Mouse (Mus musculus) kidney, postnatal 4 days (tissue): Measurements from ENCODE around the gene Tbc1d8.

Source experiments
- DNase-seq, 2 experiments: peaks; one replicate each; pipeline ENCODE4 v3.0.0; 2021; ENCODE audit warnings: mixed read lengths in 2 of 2

The Tbc1d8 gene

DNA sequence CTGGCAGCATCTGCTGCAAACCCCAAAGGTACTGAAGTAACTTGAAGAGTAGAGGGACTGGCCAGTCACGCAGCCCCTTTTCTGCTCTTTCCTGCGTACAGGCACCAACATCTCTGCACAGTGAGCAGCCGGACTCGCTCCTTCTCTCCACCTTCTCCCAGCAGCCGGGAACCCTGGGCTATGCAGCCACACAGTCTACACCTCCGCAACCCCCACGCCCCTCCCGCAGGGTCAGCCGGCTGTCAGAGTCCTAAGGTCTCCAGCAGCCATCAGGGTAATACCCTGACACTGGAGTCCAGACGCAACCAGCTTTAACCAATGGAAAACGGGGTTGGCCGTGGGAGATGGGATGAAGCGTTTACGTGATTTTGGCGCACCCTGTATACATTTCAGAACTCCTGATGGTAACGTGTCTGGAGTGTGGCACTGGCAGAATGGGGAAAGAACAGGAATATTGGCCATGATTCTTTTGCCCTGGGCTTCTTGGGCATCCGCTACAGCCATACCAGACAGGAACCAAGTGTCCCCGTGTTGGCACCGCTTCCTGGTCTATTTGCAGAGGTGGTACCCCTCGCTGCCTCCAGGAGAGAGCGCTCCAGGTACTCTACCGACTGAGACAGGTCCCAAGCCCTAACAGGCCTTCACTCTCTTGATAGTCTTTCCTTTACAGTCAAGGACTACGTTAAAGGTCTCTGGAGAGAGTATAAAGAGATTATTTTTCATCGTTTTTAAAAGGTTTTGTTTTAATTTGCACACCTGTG is 116.6 kb downstream of the Tbc1d8 start:
- peak; percentile 43 to 63 for DNase-seq

DNA sequence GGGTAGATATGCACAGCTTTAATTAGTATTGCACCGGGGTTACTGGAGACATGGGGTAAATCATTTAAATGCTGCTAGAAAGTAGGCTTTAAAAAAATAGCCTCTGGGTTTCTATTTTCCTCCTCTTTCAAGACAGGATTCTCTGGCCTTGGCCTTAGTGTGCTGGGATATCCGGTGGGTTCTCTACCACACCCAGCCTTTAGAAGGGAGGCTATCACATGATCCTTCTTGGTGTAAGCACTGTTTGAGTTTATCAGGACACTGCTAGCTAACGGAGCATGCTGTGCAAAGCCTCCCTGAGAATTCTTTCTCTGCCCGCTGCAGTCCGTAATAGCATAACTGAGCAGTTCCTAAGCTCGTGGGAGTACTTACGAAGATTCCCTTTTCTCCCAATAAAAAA is 129.1 kb downstream of the Tbc1d8 start:
- no peak for DNase-seq

DNA sequence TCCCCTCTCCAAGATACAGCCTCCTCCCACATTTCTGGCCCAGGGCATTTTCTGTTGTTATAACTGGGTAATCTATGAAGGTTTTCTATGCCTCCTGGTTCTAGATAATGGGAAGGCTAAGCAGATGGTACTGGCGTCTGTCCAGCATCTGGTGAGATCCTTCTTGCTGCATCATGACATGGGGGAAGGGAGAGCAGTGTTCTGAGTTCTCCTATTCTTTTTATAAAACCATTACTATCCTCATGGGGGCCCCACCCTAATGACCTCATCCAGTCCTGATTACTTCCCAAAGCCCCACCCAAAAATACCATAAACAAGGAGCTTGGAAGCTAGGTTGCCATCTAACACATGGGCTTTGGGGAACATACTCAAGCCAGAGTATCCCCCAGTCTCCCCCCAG is 129.6 kb downstream of the Tbc1d8 start:
- no peak for DNase-seq

DNA sequence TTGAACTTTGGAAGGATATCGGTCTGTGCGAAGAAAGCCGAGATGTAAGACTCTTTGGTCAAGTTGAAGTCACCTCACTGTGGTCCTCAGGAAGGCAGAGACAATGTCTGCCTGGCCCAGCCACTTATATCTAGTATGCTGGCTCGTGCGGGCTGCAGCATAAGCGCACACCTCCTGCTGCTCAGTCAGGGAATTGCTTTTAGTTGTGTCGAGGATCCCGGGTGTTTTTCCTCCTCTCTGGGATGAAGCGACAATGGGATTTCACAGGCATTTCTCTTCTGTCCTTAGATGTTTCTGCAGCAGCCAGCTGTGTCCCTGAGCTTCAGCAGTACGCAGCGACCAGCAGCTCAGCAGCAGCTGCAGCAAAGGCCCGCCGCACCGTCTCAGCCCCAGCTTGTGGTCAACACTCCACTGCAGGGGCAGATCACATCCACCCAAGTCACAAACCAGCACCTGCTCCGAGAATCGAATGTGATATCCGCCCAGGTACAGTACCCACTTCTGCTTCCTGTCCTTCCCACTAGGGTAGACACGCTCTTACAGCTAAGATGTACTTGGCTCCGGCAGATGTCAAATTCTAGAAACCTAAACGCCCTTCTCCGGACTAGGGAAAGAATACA is 133.5 kb downstream of the Tbc1d8 start:
- DNase-seq, result peak; percentile 34 to 51

DNA sequence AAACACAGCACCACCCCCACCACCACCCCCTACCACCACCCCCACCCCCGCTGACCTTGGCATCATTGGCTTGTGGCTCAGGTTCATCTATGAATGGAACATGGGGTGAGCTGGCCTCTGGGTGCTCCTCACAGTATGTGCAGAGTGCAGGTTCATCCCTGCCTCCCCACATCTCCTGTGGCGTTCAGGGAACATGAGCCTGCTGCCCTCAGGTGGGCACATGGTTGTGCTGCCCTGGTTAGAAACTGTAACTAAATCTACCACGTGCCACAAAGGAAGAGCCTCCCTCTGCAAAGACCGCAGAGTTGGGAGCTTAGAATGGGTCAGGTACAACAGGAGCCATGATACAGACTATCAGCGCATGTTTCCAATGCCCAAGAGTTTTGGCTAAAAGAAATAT is 135.3 kb downstream of the Tbc1d8 start:
- no peak for DNase-seq

DNA sequence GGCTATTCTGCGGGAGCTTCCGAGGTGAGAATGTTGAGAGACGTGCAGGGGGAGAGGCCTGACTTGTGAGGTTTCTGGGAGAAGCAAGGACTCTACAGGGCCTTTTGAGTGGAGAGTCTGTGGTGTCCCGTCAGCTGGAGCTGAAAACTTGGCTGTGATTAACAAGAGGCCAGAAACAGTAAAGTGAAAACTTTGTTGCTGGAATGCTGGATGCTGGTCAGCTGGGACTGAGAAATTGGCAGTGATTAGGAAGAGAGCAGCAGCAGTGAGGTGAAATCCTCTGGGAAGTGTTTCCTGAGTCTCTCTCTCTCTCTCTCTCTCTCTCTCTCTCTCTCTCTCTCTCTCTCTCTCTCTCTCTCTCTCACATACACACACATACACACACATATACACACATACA is 136.7 kb downstream of the Tbc1d8 start:
- no peak for DNase-seq

DNA sequence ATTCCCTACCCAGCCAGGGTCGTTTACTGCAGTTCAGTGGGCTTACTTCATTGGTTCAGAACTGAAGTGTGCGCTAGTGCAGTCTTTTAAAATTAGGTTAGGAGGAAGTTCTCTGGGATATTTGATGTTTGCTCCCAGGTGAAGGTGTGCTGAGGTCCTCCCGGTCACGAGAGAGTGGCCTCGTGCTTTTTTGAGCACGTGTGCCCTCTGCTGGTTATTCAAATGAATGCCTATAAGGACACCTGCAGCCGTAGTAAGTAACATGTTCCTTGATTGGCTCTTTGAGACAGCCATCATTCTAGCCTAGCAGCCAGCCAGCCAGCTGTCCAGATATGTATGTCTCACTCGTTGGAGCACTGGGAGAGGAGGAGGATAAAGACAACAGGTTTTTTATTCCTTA is 137.9 kb downstream of the Tbc1d8 start:
- peak; percentile 52 to 66 for DNase-seq

DNA sequence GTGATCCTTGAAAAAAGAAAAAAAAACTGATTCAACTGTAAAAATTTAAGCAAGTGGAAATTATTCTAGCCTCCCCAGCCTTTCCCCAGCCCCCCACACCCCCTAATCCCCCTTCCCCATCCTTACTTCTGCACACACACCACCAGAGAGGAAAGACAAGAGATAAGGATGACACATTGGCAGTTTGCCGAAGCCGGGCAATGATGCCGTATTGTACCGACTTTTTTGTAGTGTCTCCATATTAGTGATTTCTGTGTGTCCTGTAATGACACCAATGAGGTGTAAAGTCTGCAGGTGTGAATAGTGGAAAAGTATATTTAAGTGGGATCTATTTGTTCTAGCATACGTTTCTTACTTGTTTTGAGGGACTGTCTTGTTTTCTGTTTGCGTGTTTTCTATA is 138.4 kb downstream of the Tbc1d8 start:
- no peak for DNase-seq

DNA sequence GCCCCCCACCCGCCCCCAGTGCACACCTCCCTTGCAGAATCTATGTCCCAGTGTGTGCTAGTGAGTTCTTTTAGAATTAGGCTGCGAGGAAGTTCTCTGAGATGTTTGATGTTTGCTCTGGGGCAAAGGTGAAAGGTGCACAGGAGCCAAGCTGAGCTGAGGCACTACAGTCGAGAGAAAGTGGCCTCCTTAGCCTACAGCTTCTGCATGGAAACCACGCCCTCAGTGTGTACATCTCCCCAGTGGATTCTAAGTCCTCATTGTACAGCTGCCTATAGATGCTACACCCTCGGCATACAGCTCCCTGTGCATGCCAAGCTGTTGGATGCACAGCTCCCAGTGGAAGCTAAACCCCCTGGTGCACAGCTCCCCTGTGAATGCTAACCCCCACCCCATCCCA is 139.1 kb downstream of the Tbc1d8 start:
- DNase-seq, result no peak

DNA sequence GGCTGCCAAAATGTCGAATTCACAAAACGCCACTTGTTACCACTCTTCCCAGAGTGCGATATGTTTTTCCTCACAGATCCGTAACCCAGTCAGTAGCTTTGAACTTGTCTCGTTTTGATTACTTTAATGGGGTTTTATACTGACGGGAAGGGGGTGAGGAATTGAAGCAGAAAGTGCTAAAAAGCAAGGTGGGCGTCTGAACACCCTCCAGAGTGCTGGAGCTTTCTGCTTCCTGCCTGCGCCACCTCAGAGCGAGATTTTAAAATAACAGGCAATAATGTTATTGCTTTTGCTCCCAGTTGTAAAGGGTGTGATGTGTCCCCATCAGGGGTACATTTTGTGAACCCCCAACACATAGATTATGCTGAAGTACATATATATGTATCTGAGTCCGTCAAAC is 139.7 kb downstream of the Tbc1d8 start:
- no peak for DNase-seq

DNA sequence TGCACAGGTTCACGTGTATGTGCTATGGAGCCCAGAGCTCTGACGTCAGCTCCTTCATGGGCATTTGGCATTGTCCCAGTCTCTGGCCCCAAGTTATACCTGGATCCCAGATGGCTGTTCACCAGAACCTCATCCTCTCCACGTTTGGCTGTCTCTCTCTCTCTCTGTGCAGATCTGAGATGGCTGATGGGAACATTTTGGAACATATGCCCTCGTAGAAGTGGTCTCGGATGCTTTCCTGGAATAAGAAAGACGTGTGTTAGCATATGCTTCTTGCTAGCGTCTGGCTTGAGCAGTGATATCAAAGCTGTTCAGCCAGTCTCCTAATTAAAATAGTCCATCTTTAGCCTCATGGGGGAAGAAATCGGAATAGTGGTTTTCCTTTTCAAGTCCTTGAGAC is 141.8 kb downstream of the Tbc1d8 start:
- no peak for DNase-seq

DNA sequence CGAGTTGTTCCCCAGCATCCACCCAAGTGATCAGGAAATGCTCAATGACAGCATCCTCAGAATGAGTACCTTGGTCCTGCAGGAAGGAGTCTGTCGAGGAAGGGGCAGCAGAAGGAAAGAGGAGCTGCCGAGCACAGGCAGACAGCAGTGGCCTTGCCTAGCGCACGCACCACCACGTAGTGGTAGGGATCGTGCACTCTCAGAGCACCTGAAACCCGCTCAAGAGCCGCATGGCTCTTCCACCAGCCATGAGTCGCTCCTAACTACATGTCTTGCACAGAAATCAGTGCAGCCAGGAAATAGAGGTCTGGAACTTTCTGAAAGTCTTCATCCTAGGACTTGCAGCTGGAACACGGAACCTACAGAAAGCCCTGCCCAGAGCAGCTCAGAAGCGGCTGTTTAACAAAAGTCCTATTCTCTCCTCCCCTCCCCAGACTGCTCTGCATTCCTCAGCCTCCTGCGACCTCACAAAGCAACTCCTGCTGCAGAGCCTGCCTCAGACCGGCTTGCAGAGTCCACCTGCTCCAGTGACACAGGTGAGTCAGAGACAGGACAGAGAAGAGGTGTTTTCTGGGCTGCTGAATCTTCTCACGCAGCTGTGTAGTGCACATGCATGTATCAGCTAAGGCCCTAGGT is 142.9 kb downstream of the Tbc1d8 start:
- DNase-seq, result peak in 1 of 2 experiments; percentile 11

DNA sequence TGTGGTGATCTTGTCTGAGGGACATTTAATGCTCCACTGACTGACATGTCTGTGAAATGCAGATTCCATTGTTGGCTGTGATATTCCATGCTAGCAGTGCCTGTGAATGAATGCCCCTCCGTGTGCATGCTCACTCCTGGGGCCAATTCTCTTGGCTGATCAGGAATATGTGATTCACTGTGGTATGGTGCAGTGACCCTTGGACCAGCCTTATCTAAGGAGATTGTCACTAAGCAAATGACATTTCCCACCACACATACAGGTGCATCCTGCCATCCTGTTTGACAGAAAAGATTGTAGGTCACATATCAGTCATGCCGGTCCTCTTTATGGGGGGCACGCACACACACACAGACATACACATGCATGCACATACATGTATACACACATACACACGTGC is 146.1 kb downstream of the Tbc1d8 start:
- DNase-seq, result no peak

DNA sequence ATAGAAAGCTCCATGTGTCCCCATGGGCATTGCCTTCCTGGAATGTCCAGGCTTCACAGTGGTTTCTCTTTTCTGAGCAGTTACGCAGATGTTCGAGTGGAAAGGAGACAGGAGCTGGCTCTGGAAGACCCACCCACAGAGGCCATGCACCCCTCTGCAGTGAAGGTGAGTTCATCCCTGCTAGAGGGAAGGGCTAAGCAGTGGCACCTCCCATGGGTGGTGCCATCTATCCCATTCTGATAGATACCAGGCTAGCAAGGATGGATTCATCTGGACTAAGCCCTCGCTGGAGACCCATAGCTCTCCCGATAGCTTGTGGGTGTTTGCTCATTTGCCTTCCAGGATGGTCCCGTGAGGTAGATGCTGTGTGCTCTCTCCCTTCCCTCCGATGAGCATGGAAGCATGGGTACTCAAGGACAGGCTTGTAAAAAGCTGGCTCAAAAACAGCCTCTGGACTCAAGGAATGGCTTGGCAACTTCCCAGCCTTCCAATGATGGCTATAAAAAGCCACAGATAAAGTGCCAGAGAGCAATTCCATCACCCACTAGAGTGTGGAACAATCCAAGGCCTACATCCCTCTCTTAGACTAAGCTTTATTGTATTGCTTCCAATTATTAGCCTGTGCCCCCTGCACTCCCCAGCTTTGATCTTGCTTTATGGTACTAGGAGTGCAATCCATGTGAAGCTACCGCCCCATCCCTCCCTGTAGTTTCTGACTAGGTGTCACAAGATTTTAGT is 147.5 kb downstream of the Tbc1d8 start:
- DNase-seq, result no peak

DNA sequence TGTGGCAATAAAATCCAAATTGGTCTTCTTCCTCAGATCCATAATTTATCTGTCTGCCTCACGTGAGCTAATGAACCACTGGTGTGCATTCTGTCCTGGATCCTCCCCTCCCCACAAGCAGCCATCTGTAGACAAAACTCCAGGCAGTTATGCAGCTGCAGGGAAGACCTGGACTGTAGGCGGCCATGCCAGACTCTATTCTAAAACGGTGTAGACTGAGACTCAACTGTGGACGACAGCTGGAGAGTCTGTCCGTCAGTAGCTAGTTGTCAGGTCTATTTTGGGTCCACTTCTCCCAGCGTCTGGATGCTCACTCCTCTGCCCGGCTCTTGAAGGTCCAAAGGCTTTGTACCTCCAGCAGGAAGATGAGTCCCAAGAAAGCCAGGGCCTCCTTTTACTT is 151.0 kb downstream of the Tbc1d8 start:
- no peak for DNase-seq

DNA sequence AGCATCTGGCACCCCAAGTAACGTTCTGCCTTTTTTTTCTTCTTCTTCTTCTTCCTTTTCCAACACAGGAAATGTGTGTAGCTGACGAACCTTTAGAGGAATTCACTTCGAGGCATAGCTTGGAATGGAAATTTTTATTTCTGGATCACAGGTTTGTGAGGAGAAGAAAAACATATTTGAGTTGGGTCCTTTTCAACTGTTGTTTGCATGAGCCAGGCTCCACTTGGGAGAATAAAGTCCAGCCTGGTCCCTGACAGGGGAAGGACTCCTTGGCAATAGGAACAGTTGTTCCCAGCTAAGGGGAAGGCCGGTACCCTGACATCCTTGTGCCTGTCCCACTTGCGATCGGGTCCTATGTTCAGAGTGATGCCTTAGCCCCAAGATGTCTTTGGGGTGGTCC is 153.3 kb downstream of the Tbc1d8 start:
- no peak for DNase-seq

DNA sequence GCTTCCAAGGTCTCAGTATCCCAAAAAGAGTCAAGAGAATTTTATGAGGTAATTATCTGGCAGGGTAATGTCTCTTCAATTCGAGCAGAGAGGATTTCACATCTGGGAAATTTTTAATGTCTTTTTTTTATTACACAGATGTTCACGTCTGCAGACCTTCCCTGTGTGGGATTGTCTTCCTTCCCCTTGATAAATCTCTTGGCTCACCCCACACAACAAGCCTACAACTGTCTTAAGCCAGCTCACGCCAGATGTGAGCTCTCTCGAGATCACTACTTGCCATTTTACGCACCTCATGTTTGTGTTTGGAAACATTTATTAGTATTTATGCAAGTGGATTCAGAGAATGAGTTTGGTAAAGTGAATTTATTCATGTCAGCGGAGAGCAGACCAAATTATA is 156.6 kb downstream of the Tbc1d8 start:
- DNase-seq, result no peak
